Mouse (Mus musculus) megakaryocyte, embryonic 14.5 days (primary cell): ENCODE measurements around the gene Fermt2.

Experiments used
- FLI1 ChIP-seq: IDR thresholded peaks from 2 replicates; pipeline ENCODE4 v1.6.1; 2012; ENCODE audit warnings: low read length, inconsistent platforms, mixed read lengths
- GATA1 ChIP-seq: IDR thresholded peaks from 3 replicates; pipeline ENCODE4 v1.6.1; 2012; ENCODE audit warnings: mixed read lengths, low read length, inconsistent platforms, borderline replicate concordance

DNA sequence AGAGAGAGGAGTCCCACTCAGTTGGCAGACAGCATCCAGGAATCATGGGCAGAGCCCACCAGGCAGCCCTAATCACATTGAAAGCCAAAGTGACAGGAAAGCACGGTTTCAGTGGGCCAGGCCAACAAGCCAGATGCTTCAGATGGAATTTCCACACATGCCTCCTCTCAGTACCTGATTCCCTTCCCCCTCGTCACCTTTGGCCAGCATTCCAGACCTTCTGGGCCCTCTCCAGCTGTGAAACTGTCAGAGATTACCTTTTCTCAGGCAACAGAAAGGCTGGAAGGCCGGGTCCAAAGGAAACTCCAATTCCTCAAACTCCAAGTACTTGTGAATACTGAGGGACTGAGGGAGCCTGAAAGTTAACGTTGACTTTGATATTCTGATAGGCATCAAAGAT is 19.1 kb downstream of the Fermt2 start:
- TF ChIP-seq GATA1 = no peak
- TF ChIP-seq FLI1 = no peak
